Mouse (Mus musculus): ENCODE measurements at regions not wholly inside any gene's neighbourhood (a gene's known extent, or its start where the extent isn't known, plus 50 kb on each side); places are given as distances from the start of the nearest gene placed in this dataset.

- DNase-seq (ENCODE audit: low read depth, low spot score): no peak
Measured at GRCm38 (mm10) chr7:69326311-69326710, 577.3 kb upstream of the Arrdc4 start.

GRCm38 (mm10) chr7:69277056-69277705 is 528.1 kb upstream of the Arrdc4 start:
- DNase-seq (ENCODE audit: low read depth, low spot score): no peak

GRCm38 (mm10) chr7:69276376-69277055 is 527.5 kb upstream of the Arrdc4 start:
- DNase-seq (ENCODE audit: low read depth, low spot score): peak; percentile 55

GRCm38 (mm10) chr7:69273670-69274069 is 524.6 kb upstream of the Arrdc4 start:
- DNase-seq (ENCODE audit: low read depth, low spot score): peak; percentile 22

GRCm38 (mm10) chr7:69244519-69244918 is 495.5 kb upstream of the Arrdc4 start:
- DNase-seq (ENCODE audit: low read depth, low spot score): no peak

- no peak for DNase-seq (ENCODE audit: low read depth, low spot score)
Measured at GRCm38 (mm10) chr7:69233296-69233695, 484.3 kb upstream of the Arrdc4 start.

GRCm38 (mm10) chr7:69217871-69218270 is 468.8 kb upstream of the Arrdc4 start:
- DNase-seq (ENCODE audit: low read depth, low spot score): peak; percentile 51
